8 mouse cellular contexts compared by ENCODE assay signal in the genomic region with DNA sequence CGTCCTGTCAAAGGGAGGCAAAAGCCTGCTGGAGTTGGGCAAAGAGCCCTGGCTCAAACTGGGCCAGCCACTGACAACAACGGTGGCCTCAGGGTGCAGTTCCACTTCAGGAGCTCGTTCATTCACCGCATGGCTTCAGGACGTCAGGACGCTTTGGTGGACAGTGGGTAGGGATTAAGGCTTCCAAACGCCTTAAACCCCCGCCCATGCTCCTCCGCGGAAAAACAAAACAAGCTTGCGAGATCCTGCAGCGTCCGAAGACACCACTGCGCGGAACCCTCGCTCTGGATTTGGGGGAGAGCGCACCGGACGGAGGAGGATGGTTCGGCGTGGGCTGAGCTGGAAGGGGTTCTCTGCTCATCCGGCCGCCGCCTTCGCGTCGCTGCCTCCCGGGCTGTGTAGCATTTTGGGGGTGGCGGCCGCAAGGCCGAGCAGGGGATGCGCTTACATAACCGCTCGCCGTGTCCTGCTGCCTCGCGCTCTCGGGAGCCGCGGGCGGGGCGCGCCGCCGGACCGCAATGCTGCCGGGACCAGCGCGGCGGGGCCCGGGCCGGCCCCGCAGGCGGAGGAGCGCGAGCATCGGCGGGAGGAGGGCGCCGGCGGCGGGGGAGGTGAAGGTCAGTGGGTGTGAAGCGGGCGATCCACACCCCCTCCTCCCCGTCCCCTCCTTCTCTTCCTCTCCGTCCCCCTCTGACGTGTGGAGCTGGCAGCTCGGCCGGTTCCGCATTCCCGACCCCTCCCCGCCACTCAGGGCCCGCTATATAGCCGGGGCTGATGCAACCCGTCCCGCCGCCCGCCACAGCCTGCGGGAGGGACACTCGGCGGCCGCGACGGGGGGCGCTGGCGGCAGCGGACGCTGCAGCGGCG. TPM values are rescaled to one million over a fixed set of nuclear protein-coding genes. Genes with fewer than 3 reads are reported as not detected.
DNase-seq lines count a peak whose midpoint lies in the region; ATAC-seq and TF ChIP-seq lines count a peak whose summit lies in the region.

TSS of gene Jdp2 (plus strand) at position 417 of the 867 bp plus-strand sequence.

- H3K4me1 ChIP-seq in embryonic facial prominence, embryonic 10.5 days, result peaks cover 34% of the 10 kb centered on the region
- H3K4me1 ChIP-seq in limb, embryonic 12.5 days (replicated peaks), result peaks cover 29% of the 10 kb centered on the region
- peaks cover 25% of the 10 kb centered on the region for H3K4me1 ChIP-seq in midbrain, embryonic 14.5 days (ENCODE audit: control insufficient read depth, insufficient read depth, low read length)
- peaks cover 9% of the 10 kb centered on the region for H3K4me1 ChIP-seq in small intestine, adult 2 months (ENCODE audit: control insufficient read depth, insufficient read depth, insufficient read length, low read length)

- peak; percentile 88 for DNase-seq in adrenal gland, adult 8-10 months
- peak; percentile 84 for DNase-seq in embryonic facial prominence, embryonic 10.5 days (ENCODE audit: low spot score)
- peak; percentile 100 for DNase-seq in heart, adult 11 months
- peak; percentile 87 for DNase-seq in kidney, adult 11 months
- DNase-seq in midbrain, embryonic 14.5 days, result peak; percentile 86
- DNase-seq in c-Kit-positive CD71-positive TER-119-positive erythroid progenitor cells, embryonic 14.5 days (ENCODE audit: low spot score), result no peak

- no peak for TF ChIP-seq CTCF in small intestine, adult 2 months (IDR thresholded peaks at IDR 0.05; ENCODE audit: extremely low read depth, insufficient read length, insufficient replicate concordance, low read depth, low read length)

- TF ChIP-seq POLR2A in small intestine, adult 2 months (IDR thresholded peaks at IDR 0.05; ENCODE audit: low read depth, low read length), result no peak

- H3K27me3 ChIP-seq in embryonic facial prominence, embryonic 10.5 days (replicated peaks; ENCODE audit: low read depth, poor library complexity, severe bottlenecking), result peaks cover 61% of the 10 kb centered on the region
- peaks cover 45% of the 10 kb centered on the region for H3K27me3 ChIP-seq in limb, embryonic 12.5 days
- H3K27me3 ChIP-seq in midbrain, embryonic 14.5 days (ENCODE audit: control insufficient read depth, insufficient read depth, low read length), result no peaks in the 10 kb centered on the region
- H3K27me3 ChIP-seq in small intestine, adult 2 months (ENCODE audit: control insufficient read depth, insufficient read depth, low read length), result peaks cover 3% of the 10 kb centered on the region; the same call in 1 of the 2 replicates

- H3K27ac ChIP-seq in embryonic facial prominence, embryonic 10.5 days (replicated peaks), result peak within 1 kb of the TSS; percentile 87
- peak within 1 kb of the TSS; percentile 73 for H3K27ac ChIP-seq in limb, embryonic 12.5 days
- peak within 1 kb of the TSS; percentile 91 for H3K27ac ChIP-seq in midbrain, embryonic 14.5 days (replicated peaks; ENCODE audit: low read depth, low read length)
- peak within 1 kb of the TSS; percentile 86 for H3K27ac ChIP-seq in small intestine, adult 2 months (ENCODE audit: insufficient read depth, low read depth, low read length)

- no peaks in the 10 kb centered on the region for H3K36me3 ChIP-seq in embryonic facial prominence, embryonic 10.5 days (replicated peaks)
- no peaks in the 10 kb centered on the region for H3K36me3 ChIP-seq in limb, embryonic 12.5 days
- no peaks in the 10 kb centered on the region for H3K36me3 ChIP-seq in midbrain, embryonic 14.5 days (ENCODE audit: control insufficient read depth, insufficient read depth, low read length)
- no peaks in the 10 kb centered on the region for H3K36me3 ChIP-seq in small intestine, adult 2 months (ENCODE audit: control insufficient read depth, insufficient read depth, low read length)

- H3K9ac ChIP-seq in limb, embryonic 12.5 days (replicated peaks), result peak within 1 kb of the TSS; percentile 82
- H3K9ac ChIP-seq in midbrain, embryonic 14.5 days (replicated peaks; ENCODE audit: low read length), result peak within 1 kb of the TSS; percentile 92

- under 1% methylated on average over 90 of the region's 90 CpGs for WGBS in embryonic facial prominence, embryonic 10.5 days
- under 1% methylated on average over 85 of the region's 90 CpGs for WGBS in limb, embryonic 12.5 days
- under 1% methylated on average over 72 of the region's 90 CpGs for WGBS in midbrain, embryonic 14.5 days
- WGBS in small intestine, adult 2 months, result under 1% methylated on average over 88 of the region's 90 CpGs

- H3K4me3 ChIP-seq in embryonic facial prominence, embryonic 10.5 days, result peak within 1 kb of the TSS; percentile 82
- H3K4me3 ChIP-seq in limb, embryonic 12.5 days (replicated peaks), result peak within 1 kb of the TSS; percentile 74
- H3K4me3 ChIP-seq in midbrain, embryonic 14.5 days (replicated peaks; ENCODE audit: low read depth, low read length), result peak within 1 kb of the TSS; percentile 81
- peak within 1 kb of the TSS; percentile 84 for H3K4me3 ChIP-seq in small intestine, adult 2 months (ENCODE audit: low read depth, low read length)

- peak; percentile 85 for ATAC-seq in limb, embryonic 12.5 days (ENCODE audit: insufficient number of reproducible peaks, insufficient read depth, low FRiP score, low TSS enrichment, low read depth)
- ATAC-seq in midbrain, embryonic 14.5 days (ENCODE audit: low FRiP score, low TSS enrichment), result peak; percentile 86

- H3K4me2 ChIP-seq in limb, embryonic 12.5 days, result peak within 1 kb of the TSS; percentile 93
- H3K4me2 ChIP-seq in midbrain, embryonic 14.5 days (ENCODE audit: low read length), result peak within 1 kb of the TSS; percentile 87

- no peaks in the 10 kb centered on the region for H3K9me3 ChIP-seq in embryonic facial prominence, embryonic 10.5 days
- H3K9me3 ChIP-seq in limb, embryonic 12.5 days, result no peaks in the 10 kb centered on the region
- H3K9me3 ChIP-seq in midbrain, embryonic 14.5 days (ENCODE audit: control insufficient read depth, low read length), result no peaks in the 10 kb centered on the region

RNA-seq across cellular contexts. Expression of gene Jdp2, which starts in this region (rescaled TPM):
- 10 to 100 TPM; 13.0 to 20.5 (median 15.2) TPM for total RNA-seq in adrenal gland, adult 8-10 months (2022)
- polyA plus RNA-seq in embryonic facial prominence, embryonic 10.5 days (2016; fragmentation: Nextera tagmentation; extraction: Ambion mirVana), result 0.15 and 0.48 TPM in 2 replicates
- polyA plus RNA-seq in limb, embryonic 12.5 days (2016; fragmentation: Nextera tagmentation; extraction: Ambion mirVana), result 0.87 and 1.1 TPM in 2 replicates
- polyA plus RNA-seq in midbrain, embryonic 14.5 days (2014; fragmentation: Nextera tagmentation; extraction: Ambion mirVana), result 0.68 and 1.1 TPM in 2 replicates
- 2.8 and 8.2 TPM in 2 replicates for polyA plus RNA-seq in small intestine, adult 2 months (2012; rRNA removed)

Comparison
In these comparisons a context has a peak if more than half of its experiments do, and no peak if none do; other contexts are left out.
1. Peak in DNase-seq, H3K4me3 ChIP-seq and H3K27ac ChIP-seq in embryonic facial prominence, embryonic 10.5 days; RNA of the gene not detected or under 1 TPM.